Mouse (Mus musculus) midbrain, embryonic 15.5 days (tissue): ENCODE data around the gene Ddx50. TPM values are rescaled to one million over a fixed set of nuclear protein-coding genes. Genes with fewer than 3 reads are reported as not detected.

Experiments used
- ATAC-seq: fragments of 200-750 bp; cut with Nextera tagmentation; replicated peaks from 2 replicates; pipeline ENCODE4 v1.8.0; 2017; ENCODE audit warnings: moderate TSS enrichment
- H3K27ac ChIP-seq: fragments of 300-500 bp; sonication (generic); 2 replicates; pipeline ENCODE4 v1.5.1; 2015; ENCODE audit warnings: mild to moderate bottlenecking, inconsistent platforms
- H3K27me3 ChIP-seq: fragments of 300-500 bp; sonication (generic); replicated peaks from 2 replicates; pipeline ENCODE4 v1.6.1; 2015; ENCODE audit warnings: inconsistent platforms
- H3K36me3 ChIP-seq: fragments of 300-500 bp; sonication (generic); replicated peaks from 2 replicates; pipeline ENCODE4 v1.6.1; 2015; ENCODE audit warnings: inconsistent platforms
- H3K4me1 ChIP-seq: fragments of 300-500 bp; sonication (generic); 2 replicates; pipeline ENCODE4 v1.6.1; 2015; ENCODE audit warnings: inconsistent platforms
- H3K4me2 ChIP-seq: fragments of 300-500 bp; sonication (generic); 2 replicates; pipeline ENCODE4 v1.6.1; 2015; ENCODE audit warnings: inconsistent platforms, mild to moderate bottlenecking, moderate library complexity
- H3K4me3 ChIP-seq: fragments of 300-500 bp; sonication (generic); 2 replicates; pipeline ENCODE4 v1.5.1; 2015; ENCODE audit warnings: mild to moderate bottlenecking, inconsistent platforms
- H3K9ac ChIP-seq: fragments of 300-500 bp; sonication (generic); 2 replicates; pipeline ENCODE4 v1.6.1; 2015; ENCODE audit warnings: mild to moderate bottlenecking, inconsistent platforms
- H3K9me3 ChIP-seq: fragments of 300-500 bp; sonication (generic); 2 replicates; pipeline ENCODE4 v1.6.1; 2016; ENCODE audit warnings: inconsistent platforms
- WGBS: fragments of 180-500 bp; shearing (Covaris S2); methylation state at CpG from one replicate; pipeline ENCODE4 v1.1.7; 2015; ENCODE audit warnings: mixed read lengths; 5-methylcytosine and 5-hydroxymethylcytosine counted together
- polyA plus RNA-seq: library from polyadenylated mRNA; unstranded; fragments of >200 nt; fragmentation: Nextera tagmentation; extraction: Ambion mirVana; gene quantifications from 2 replicates; pipeline ENCODE4 v1.2.1, GENCODE M21; 2015

Gene Ddx50
- polyA plus RNA-seq, 1 experiment from 2014 or later, result 88.1 TPM

- Histone ChIP-seq H3K36me3 (no peaks in the 10 kb centered on the region), H3K9ac (no peak overlapping the region), H3K4me2 (no peak overlapping the region), H3K9me3 (no peaks in the 10 kb centered on the region), H3K4me3 (no peak overlapping the region), H3K27ac (no peak overlapping the region), H3K4me1 (no peaks in the 10 kb centered on the region), H3K27me3 (no peaks in the 10 kb centered on the region)
- 65% methylated on average over 27 of the region's 27 CpGs for WGBS
- ATAC-seq, result no peak
These were observed 14.1 kb upstream of the Ddx50 start for GRCm38 (mm10) chr10:62664963-62665590.

DNA sequence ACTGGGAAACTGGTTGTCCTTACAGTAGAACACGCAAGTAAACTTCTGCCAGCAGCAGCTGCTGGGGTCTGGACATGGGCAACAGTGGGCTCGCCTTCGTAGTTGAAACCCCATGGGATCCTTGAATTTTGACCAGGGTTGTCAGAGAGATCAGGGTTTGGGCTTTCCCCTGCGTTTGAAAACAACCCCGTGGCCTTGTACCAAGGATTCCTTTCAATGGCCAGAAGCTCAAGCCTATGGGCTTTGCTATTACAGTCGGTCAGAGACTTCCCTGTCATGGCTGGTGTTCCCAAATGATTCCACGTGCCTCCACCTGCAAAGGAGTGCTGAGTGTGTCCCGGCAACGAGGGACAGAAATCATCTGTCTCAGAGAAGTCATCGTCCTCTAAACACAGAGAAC lies 13.2 kb upstream of the Ddx50 start:
- H3K36me3 ChIP-seq, result no peaks in the 10 kb centered on the region
- H3K9ac ChIP-seq, result no peak overlapping the region
- H3K9me3 ChIP-seq, result no peaks in the 10 kb centered on the region
- no peaks in the 10 kb centered on the region for H3K27me3 ChIP-seq
- H3K4me3 ChIP-seq, result no peak overlapping the region
- no peak overlapping the region for H3K4me2 ChIP-seq
- H3K27ac ChIP-seq, result no peak overlapping the region
- 92% methylated on average over 10 of the region's 10 CpGs for WGBS
- ATAC-seq, result no peak
- no peaks in the 10 kb centered on the region for H3K4me1 ChIP-seq

DNA sequence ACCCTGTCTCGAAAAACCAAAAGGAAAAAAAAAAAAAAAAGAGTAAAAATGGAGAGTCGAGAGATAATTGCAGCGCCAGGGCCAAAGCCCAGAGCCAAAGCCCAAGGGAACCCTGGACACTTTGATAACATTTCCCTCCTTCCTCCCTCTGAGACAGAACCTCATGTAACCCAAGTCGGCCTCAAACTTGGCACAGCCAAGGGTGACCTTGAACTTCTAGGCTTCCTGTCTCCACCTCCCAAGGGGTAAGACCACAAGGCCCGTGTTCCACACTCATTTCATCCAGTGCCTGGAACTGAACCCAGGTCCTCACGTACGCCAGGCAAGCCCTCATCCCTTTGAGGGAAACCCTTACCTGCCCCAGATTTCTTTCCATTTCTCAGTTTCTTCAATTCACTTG lies 5.7 kb upstream of the Ddx50 start:
- H3K27ac ChIP-seq, result no peak overlapping the region
- H3K27me3 ChIP-seq, result no peaks in the 10 kb centered on the region
- no peak overlapping the region for H3K4me3 ChIP-seq
- H3K4me1 ChIP-seq, result peaks cover 4% of the 10 kb centered on the region; the same call in 1 of the 2 replicates
- H3K9me3 ChIP-seq, result no peaks in the 10 kb centered on the region
- ATAC-seq, result no peak
- H3K9ac ChIP-seq, result no peak overlapping the region
- no peaks in the 10 kb centered on the region for H3K36me3 ChIP-seq
- H3K4me2 ChIP-seq, result no peak overlapping the region
- WGBS, result 89% methylated on average over 7 of the region's 7 CpGs

DNA sequence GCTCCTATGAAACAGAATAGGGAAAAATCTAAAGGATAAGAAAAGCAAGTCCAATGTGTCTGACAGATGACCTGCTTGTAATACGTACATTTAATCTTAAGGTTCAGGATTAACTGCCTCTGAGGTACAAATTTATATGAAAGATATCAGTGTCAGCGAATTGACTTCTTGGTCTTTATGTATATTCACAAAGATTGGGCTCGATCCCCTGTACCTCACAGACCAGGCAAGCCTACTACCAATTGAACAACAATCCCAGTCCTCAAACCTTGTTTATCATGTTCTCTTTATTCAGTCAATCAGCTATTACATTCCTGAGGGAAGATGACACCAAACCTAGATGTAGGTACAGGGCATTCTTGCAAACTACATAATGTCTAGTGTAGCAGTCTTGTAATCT lies 943 bp upstream of the Ddx50 start:
- H3K9ac ChIP-seq, result peak overlapping the region; percentile 39
- ATAC-seq, result no peak
- WGBS, result 12% methylated on average over 3 of the region's 3 CpGs

DNA sequence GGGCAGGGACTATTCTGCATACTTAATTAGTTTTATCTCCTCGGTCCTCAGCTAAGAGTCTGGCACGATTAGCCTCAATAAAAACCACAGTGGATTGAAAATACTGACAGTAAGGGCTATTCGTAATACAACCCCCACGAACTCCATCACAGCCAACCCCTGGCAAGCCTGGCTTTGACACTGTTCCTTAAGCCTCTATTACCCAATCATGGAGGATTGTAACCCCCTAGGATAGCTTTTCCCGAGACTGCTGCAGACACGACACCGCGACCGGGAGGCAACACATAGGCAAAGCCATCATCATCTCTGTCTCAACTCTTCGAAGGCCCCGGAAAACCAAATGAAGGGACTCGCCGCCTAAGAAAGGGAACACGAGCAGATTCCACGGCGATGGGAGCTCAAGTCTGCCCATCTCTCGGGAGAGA lies 648 bp downstream of the Ddx50 start:
- no peak for ATAC-seq
- Histone ChIP-seq H3K9me3 (no peaks in the 10 kb centered on the region), H3K4me1 (peaks cover 20% of the 10 kb centered on the region), H3K9ac (peak overlapping the region; percentile 86), H3K4me3 (peak overlapping the region; percentile 90), H3K27ac (peak overlapping the region; percentile 92), H3K36me3 (peaks cover 9% of the 10 kb centered on the region; the same call in 1 of the 2 replicates), H3K27me3 (no peaks in the 10 kb centered on the region), H3K4me2 (peak overlapping the region; percentile 72)
- WGBS, result 0% methylated on average over 17 of the region's 17 CpGs

More for the DNA sequence above, 943 bp upstream of the Ddx50 start:
- H3K9me3 ChIP-seq, result no peaks in the 10 kb centered on the region
- peak overlapping the region; percentile 72 for H3K4me2 ChIP-seq
- H3K27ac ChIP-seq, result peak overlapping the region; percentile 92
- peaks cover 20% of the 10 kb centered on the region for H3K4me1 ChIP-seq
- H3K27me3 ChIP-seq, result no peaks in the 10 kb centered on the region
- H3K4me3 ChIP-seq, result peak overlapping the region; percentile 90
- no peaks in the 10 kb centered on the region for H3K36me3 ChIP-seq

DNA sequence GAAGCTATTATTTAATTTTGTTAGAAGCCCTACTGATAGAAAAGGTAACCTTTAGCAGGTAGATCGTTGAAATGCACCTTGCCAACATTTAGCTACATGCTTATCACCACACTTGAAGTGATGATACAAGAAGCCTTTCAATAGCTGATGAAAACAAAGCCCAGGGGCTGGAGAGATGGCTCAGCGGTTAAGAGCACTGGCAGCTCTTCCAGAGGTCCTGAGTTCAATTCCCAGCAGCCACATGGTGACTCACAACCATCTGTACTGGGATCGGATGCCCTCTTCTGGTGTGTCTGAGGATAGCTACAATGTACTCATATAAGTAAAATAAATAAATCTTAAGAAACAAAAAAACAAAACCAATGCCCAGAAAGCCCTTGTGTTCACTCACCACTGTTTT lies 46.9 kb downstream of the Ddx50 start:
- ATAC-seq, result no peak
- Histone ChIP-seq H3K9ac (no peak overlapping the region), H3K4me2 (no peak overlapping the region), H3K36me3 (no peaks in the 10 kb centered on the region), H3K4me3 (no peak overlapping the region), H3K4me1 (peaks cover 21% of the 10 kb centered on the region), H3K9me3 (no peaks in the 10 kb centered on the region), H3K27me3 (no peaks in the 10 kb centered on the region), H3K27ac (no peak overlapping the region)
- 87% methylated on average over 3 of the region's 3 CpGs for WGBS

DNA sequence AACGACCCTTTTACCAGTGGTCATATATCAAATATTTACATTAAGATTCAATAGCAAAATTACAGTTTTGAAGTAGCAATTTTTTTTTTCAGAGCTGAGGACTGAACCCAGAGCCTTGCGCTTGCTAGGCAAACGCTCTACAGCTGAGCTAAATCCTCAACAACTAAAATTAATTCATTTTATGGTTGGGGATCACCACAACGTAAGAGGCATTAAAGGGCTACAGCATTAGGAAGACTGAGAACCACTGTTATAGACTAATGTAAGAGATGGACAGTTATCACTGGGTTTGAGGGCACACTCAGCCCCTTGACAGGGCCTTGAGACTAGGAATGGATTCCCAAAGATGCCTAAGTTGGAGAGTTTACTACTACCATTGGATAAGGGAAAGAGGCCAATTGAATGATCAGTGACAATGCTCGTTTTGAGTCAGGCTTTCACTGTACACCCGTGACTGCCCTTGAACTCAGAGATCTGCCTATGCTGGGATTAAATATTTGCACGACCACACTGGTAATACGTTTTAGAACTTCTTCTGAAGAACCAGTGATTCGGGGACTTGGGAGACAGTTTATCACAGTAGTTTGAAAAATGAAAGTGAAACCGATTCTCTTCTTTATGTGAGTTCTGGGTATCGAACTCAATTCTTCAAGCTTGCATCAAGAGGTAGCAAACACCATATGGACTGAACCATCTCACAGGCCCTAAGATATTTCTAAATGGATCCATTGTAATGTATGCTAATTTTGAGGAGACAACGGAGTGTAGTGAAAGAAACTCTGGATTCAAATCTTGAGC lies 47.6 kb downstream of the Ddx50 start:
- 0 out of 2 replicates have a peak, but pooled peaks cover under 1% of the 10 kb centered on the region for H3K36me3 ChIP-seq
- peak overlapping the region; percentile 100; the same call in 1 of the 2 replicates for H3K4me3 ChIP-seq
- H3K27me3 ChIP-seq, result no peaks in the 10 kb centered on the region
- ATAC-seq, result no peak
- peaks cover 21% of the 10 kb centered on the region for H3K4me1 ChIP-seq
- H3K27ac ChIP-seq, result no peak overlapping the region
- H3K4me2 ChIP-seq, result peak overlapping the region; percentile 77; the same call in 1 of the 2 replicates
- no peaks in the 10 kb centered on the region for H3K9me3 ChIP-seq
- H3K9ac ChIP-seq, result no peak overlapping the region
- 89% methylated on average over 12 of the region's 12 CpGs for WGBS

DNA sequence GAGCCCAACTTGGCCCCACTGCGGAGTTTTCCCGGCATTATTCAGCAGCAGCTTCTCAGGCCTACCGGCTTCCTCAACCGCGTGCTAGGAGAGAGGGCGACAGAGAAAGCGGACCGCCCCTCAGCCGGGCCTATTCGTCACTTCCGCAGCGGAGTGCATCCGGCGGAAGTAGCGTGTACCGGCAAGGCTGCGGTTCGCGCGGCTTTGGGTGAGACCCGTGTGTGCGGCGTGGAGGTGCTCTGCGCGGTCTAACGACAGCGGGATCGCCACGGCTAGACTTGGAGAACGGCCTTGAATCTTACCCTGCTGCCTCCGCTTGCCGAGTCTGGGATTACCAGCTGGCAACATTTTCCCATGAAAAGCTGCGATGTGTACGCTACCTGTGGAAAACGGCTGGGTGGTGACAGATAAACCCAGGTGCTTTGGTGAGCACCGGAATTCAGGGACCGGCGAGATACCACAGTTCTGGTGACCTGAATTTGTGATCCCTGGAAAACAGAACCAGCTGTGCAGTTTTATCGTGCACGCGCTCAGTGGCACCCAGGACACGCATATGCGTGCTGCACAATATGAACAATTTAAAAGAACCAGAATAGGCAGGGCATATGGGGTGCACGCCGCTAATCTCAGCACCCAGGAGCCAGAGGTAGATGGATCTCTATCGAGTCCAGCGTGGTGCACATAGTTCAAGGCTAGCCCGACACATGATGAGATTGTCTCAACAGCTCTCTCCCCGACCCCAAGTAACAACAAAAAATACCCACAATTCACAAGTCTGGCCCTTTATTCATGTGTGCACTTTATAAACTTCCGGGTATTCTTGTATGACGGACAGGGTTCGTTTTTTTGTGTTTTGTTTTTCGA lies 48.6 kb downstream of the Ddx50 start, which contains the start of gene Ddx21:
Gene Ddx21 (minus strand): TSS at position 105 of the 864 bp plus-strand sequence.
- peak within 1 kb of the TSS; percentile 90 for H3K9ac ChIP-seq
- H3K4me1 ChIP-seq, result peaks cover 26% of the 10 kb centered on the region
- peaks cover 10% of the 10 kb centered on the region; the same call in 1 of the 2 replicates for H3K36me3 ChIP-seq
- H3K4me2 ChIP-seq, result peak within 1 kb of the TSS; percentile 77
- no peaks in the 10 kb centered on the region for H3K27me3 ChIP-seq
- no peaks in the 10 kb centered on the region for H3K9me3 ChIP-seq
- peak within 1 kb of the TSS; percentile 85 for H3K27ac ChIP-seq
- peak; percentile 99 for ATAC-seq
- peak within 1 kb of the TSS; percentile 100 for H3K4me3 ChIP-seq
- 7% methylated on average over 53 of the region's 53 CpGs for WGBS

GRCm38 (mm10) chr10:62601833-62602176 lies 49.2 kb downstream of the Ddx50 start:
- Histone ChIP-seq H3K4me3 (peak overlapping the region; percentile 100), H3K9ac (peak overlapping the region; percentile 90), H3K36me3 (peaks cover 12% of the 10 kb centered on the region; the same call in 1 of the 2 replicates), H3K27me3 (no peaks in the 10 kb centered on the region), H3K9me3 (no peaks in the 10 kb centered on the region), H3K27ac (peak overlapping the region; percentile 85), H3K4me2 (peak overlapping the region; percentile 77), H3K4me1 (peaks cover 29% of the 10 kb centered on the region)
- under 1% methylated on average over 23 of the region's 23 CpGs for WGBS
- ATAC-seq, result peak; percentile 86

DNA sequence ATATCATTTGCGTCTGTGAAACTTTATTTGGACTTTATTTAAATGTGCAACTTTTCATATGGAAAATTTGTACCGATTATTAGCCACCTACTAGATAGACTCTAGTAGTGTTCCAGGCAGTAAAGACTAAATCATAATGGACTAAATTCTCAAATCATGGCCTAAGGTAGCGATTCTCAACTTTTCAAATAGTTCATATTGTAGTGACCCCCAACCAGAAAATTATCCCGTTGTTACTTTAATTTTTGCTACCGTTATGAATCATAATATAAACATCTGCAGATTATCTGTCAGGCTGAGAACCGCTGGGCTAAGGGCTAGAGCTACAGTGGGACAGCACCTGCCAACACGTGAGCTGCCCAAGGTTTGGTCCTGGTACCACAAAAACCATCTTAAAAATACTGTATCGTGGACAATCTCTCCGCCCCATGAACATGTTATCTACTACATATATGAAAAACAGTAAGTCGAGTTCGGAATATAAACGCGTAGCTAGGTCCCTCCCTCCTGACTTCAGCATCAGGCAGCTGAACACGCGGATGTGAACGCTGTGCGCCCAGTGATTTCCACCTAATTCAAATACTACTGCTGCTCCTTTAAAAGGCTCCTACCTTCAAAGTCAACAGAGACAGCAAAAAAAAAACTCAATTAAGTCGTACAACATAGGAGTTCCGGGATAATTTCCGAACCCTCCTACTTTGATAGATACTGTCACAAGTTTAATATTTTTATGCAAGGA lies 49.8 kb downstream of the Ddx50 start:
- ATAC-seq, result no peak
- Histone ChIP-seq H3K9me3 (no peaks in the 10 kb centered on the region), H3K4me3 (peak overlapping the region; percentile 100), H3K4me2 (peak overlapping the region; percentile 77), H3K36me3 (peaks cover 12% of the 10 kb centered on the region; the same call in 1 of the 2 replicates), H3K27me3 (no peaks in the 10 kb centered on the region), H3K4me1 (peaks cover 29% of the 10 kb centered on the region), H3K9ac (peak overlapping the region; percentile 90), H3K27ac (no peak overlapping the region)
- WGBS, result 13% methylated on average over 20 of the region's 20 CpGs

DNA sequence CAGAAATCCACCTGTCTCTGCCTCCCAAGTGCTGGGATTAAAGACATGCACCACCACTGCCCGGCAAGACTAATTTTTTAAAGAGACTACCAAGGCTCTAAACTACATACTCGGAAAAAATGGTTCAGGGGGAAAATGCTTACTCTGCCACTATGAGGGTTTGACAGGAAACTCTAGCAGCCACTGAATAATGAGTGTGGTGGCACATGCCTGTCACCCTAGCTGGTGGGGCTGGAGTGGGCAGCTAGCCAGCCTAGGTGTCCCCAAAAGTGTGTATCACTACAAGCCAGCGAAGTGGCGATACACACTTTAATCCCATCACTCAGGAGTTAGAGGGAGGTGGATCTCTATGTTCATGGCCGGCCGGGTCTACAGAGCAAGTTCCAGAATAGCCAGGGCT lies 51.0 kb downstream of the Ddx50 start:
- H3K4me2 ChIP-seq, result no peak overlapping the region
- H3K36me3 ChIP-seq, result peaks cover 13% of the 10 kb centered on the region; the same call in 1 of the 2 replicates
- 91% methylated on average over 6 of the region's 6 CpGs for WGBS
- no peak overlapping the region for H3K9ac ChIP-seq
- no peaks in the 10 kb centered on the region for H3K27me3 ChIP-seq
- H3K4me1 ChIP-seq, result peaks cover 29% of the 10 kb centered on the region
- no peaks in the 10 kb centered on the region for H3K9me3 ChIP-seq
- no peak overlapping the region for H3K4me3 ChIP-seq
- no peak for ATAC-seq
- H3K27ac ChIP-seq, result no peak overlapping the region
